Mouse (Mus musculus): Measurements from ENCODE around the gene Gm20388. TPM values are rescaled to one million over a fixed set of nuclear protein-coding genes. Genes with fewer than 3 reads are reported as not detected.
A peak's percentile ranks its signal among the peaks of the same experiment; 100 is the strongest.

Gm20388 gene
- polyA plus RNA-seq, 1 experiment from 2014 or later, result not detected

GRCm38 (mm10) chr8:122531312-122531711, 2620.7 kb downstream of the Gm20388 start:
- peak overlapping the region; percentile 77 for H3K27ac ChIP-seq
- 50% methylated on average over 8 of the region's 8 CpGs for WGBS
- H3K4me1 ChIP-seq (replicated peaks), result peaks cover 33% of the 10 kb centered on the region
- H3K9ac ChIP-seq, result no peak overlapping the region
- H3K4me2 ChIP-seq, result peak overlapping the region; percentile 27; the same call in 1 of the 2 replicates
- H3K4me3 ChIP-seq, result no peak overlapping the region
- ATAC-seq (replicated peaks; ENCODE audit: insufficient number of reproducible peaks, insufficient read depth, low FRiP score, low read depth), result peak; percentile 27; the same call in 1 of the 2 replicates
- no peaks in the 10 kb centered on the region for H3K36me3 ChIP-seq
- no peaks in the 10 kb centered on the region for H3K9me3 ChIP-seq (replicated peaks)
- no peaks in the 10 kb centered on the region for H3K27me3 ChIP-seq

GRCm38 (mm10) chr8:122537033-122537432, 2626.4 kb downstream of the Gm20388 start:
- H3K27ac ChIP-seq, result peak overlapping the region; percentile 75
- no peaks in the 10 kb centered on the region for H3K27me3 ChIP-seq
- H3K4me2 ChIP-seq, result peak overlapping the region; percentile 21
- no peak overlapping the region for H3K4me3 ChIP-seq
- H3K9ac ChIP-seq, result peak overlapping the region; percentile 25; the same call in 1 of the 2 replicates
- WGBS, result 7% methylated on average over 6 of the region's 6 CpGs
- no peaks in the 10 kb centered on the region for H3K9me3 ChIP-seq (replicated peaks)
- ATAC-seq (replicated peaks; ENCODE audit: insufficient number of reproducible peaks, insufficient read depth, low FRiP score, low read depth), result peak; percentile 67
- peaks cover 28% of the 10 kb centered on the region for H3K4me1 ChIP-seq (replicated peaks)
- H3K36me3 ChIP-seq, result no peaks in the 10 kb centered on the region

GRCm38 (mm10) chr8:122537812-122538211, 2627.2 kb downstream of the Gm20388 start:
- Histone ChIP-seq H3K27me3 (no peaks in the 10 kb centered on the region), H3K4me3 (no peak overlapping the region), H3K4me2 (no peak overlapping the region), H3K36me3 (no peaks in the 10 kb centered on the region), H3K27ac (peak overlapping the region; percentile 75), H3K4me1 (replicated peaks) (peaks cover 24% of the 10 kb centered on the region), H3K9me3 (replicated peaks) (no peaks in the 10 kb centered on the region), H3K9ac (peak overlapping the region; percentile 25; the same call in 1 of the 2 replicates)
- WGBS, result 52% methylated on average over 2 of the region's 2 CpGs
- ATAC-seq (replicated peaks; ENCODE audit: insufficient number of reproducible peaks, insufficient read depth, low FRiP score, low read depth), result no peak

- no peak for ATAC-seq (replicated peaks; ENCODE audit: insufficient number of reproducible peaks, insufficient read depth, low FRiP score, low read depth)
- Histone ChIP-seq H3K27me3 (no peaks in the 10 kb centered on the region), H3K4me2 (no peak overlapping the region), H3K4me3 (no peak overlapping the region), H3K36me3 (0 out of 2 replicates have a peak, but pooled peaks cover 4% of the 10 kb centered on the region), H3K9ac (no peak overlapping the region), H3K4me1 (replicated peaks) (peaks cover 23% of the 10 kb centered on the region), H3K27ac (no peak overlapping the region; the same call in 1 of the 2 replicates), H3K9me3 (replicated peaks) (no peaks in the 10 kb centered on the region)
- 81% methylated on average over 9 of the region's 9 CpGs for WGBS
Measured at GRCm38 (mm10) chr8:122538310-122539076, 2627.9 kb downstream of the Gm20388 start.

- Histone ChIP-seq H3K4me2 (no peak overlapping the region), H3K9me3 (replicated peaks) (no peaks in the 10 kb centered on the region), H3K27me3 (no peaks in the 10 kb centered on the region), H3K4me1 (replicated peaks) (peaks cover 43% of the 10 kb centered on the region), H3K9ac (no peak overlapping the region), H3K4me3 (no peak overlapping the region), H3K27ac (no peak overlapping the region), H3K36me3 (0 out of 2 replicates have a peak, but pooled peaks cover 4% of the 10 kb centered on the region)
- WGBS, result 83% methylated on average over 8 of the region's 8 CpGs
- no peak for ATAC-seq (replicated peaks; ENCODE audit: insufficient number of reproducible peaks, insufficient read depth, low FRiP score, low read depth)
Measured at GRCm38 (mm10) chr8:122544138-122544537, 2633.5 kb downstream of the Gm20388 start.

- no peak for ATAC-seq (replicated peaks; ENCODE audit: insufficient number of reproducible peaks, insufficient read depth, low FRiP score, low read depth)
Measured at GRCm38 (mm10) chr8:122546066-122546755, 2635.6 kb downstream of the Gm20388 start.

GRCm38 (mm10) chr8:122546811-122547453, 2636.3 kb downstream of the Gm20388 start:
- 43% methylated on average over 24 of the region's 24 CpGs for WGBS

More at GRCm38 (mm10) chr8:122546066-122546755, 2635.6 kb downstream of the Gm20388 start:
- H3K27ac ChIP-seq, result peak overlapping the region; percentile 72
- H3K9ac ChIP-seq, result 0 out of 2 replicates have a peak overlapping the region, but pooled peaks have one; percentile 31
- peaks cover 54% of the 10 kb centered on the region for H3K4me1 ChIP-seq (replicated peaks)
- no peaks in the 10 kb centered on the region for H3K27me3 ChIP-seq
- H3K36me3 ChIP-seq, result 0 out of 2 replicates have a peak, but pooled peaks cover 4% of the 10 kb centered on the region
- 65% methylated on average over 7 of the region's 7 CpGs for WGBS
- H3K4me2 ChIP-seq, result peak overlapping the region; percentile 95; the same call in 1 of the 2 replicates
- H3K4me3 ChIP-seq, result no peak overlapping the region
- H3K9me3 ChIP-seq (replicated peaks), result no peaks in the 10 kb centered on the region

GRCm38 (mm10) chr8:122547815-122548214, 2637.2 kb downstream of the Gm20388 start:
- peak overlapping the region; percentile 26 for H3K9ac ChIP-seq
- H3K4me2 ChIP-seq, result peak overlapping the region; percentile 95
- peak overlapping the region; percentile 72 for H3K27ac ChIP-seq
- peaks cover 57% of the 10 kb centered on the region for H3K4me1 ChIP-seq (replicated peaks)
- H3K9me3 ChIP-seq (replicated peaks), result no peaks in the 10 kb centered on the region
- WGBS, result 39% methylated on average over 5 of the region's 5 CpGs
- ATAC-seq (replicated peaks; ENCODE audit: insufficient number of reproducible peaks, insufficient read depth, low FRiP score, low read depth), result no peak
- no peaks in the 10 kb centered on the region for H3K27me3 ChIP-seq
- H3K36me3 ChIP-seq, result 0 out of 2 replicates have a peak, but pooled peaks cover 4% of the 10 kb centered on the region
- H3K4me3 ChIP-seq, result peak overlapping the region; percentile 11; the same call in 1 of the 2 replicates

More at GRCm38 (mm10) chr8:122546811-122547453, 2636.3 kb downstream of the Gm20388 start:
- 0 out of 2 replicates have a peak, but pooled peaks cover 4% of the 10 kb centered on the region for H3K36me3 ChIP-seq
- peak overlapping the region; percentile 72 for H3K27ac ChIP-seq
- H3K27me3 ChIP-seq, result no peaks in the 10 kb centered on the region
- H3K9me3 ChIP-seq (replicated peaks), result no peaks in the 10 kb centered on the region
- 0 out of 2 replicates have a peak overlapping the region, but pooled peaks have one; percentile 31 for H3K9ac ChIP-seq
- ATAC-seq (replicated peaks; ENCODE audit: insufficient number of reproducible peaks, insufficient read depth, low FRiP score, low read depth), result no peak
- peaks cover 57% of the 10 kb centered on the region for H3K4me1 ChIP-seq (replicated peaks)
- H3K4me2 ChIP-seq, result peak overlapping the region; percentile 95
- H3K4me3 ChIP-seq, result peak overlapping the region; percentile 11

- Histone ChIP-seq H3K4me3 (peak overlapping the region; percentile 79; the same call in 1 of the 2 replicates), H3K27ac (peak overlapping the region; percentile 72), H3K9me3 (replicated peaks) (no peaks in the 10 kb centered on the region), H3K4me2 (peak overlapping the region; percentile 95), H3K9ac (peak overlapping the region; percentile 26), H3K4me1 (replicated peaks) (peaks cover 57% of the 10 kb centered on the region), H3K27me3 (no peaks in the 10 kb centered on the region), H3K36me3 (no peaks in the 10 kb centered on the region)
- ATAC-seq (replicated peaks; ENCODE audit: insufficient number of reproducible peaks, insufficient read depth, low FRiP score, low read depth), result no peak
- WGBS, result 66% methylated on average over 13 of the region's 13 CpGs
Measured at GRCm38 (mm10) chr8:122548331-122548730, 2637.7 kb downstream of the Gm20388 start.

- H3K4me2 ChIP-seq, result peak overlapping the region; percentile 95
- H3K27ac ChIP-seq, result peak overlapping the region; percentile 85; the same call in 1 of the 2 replicates
- H3K4me3 ChIP-seq, result peak overlapping the region; percentile 79
- ATAC-seq (replicated peaks; ENCODE audit: insufficient number of reproducible peaks, insufficient read depth, low FRiP score, low read depth), result no peak
- H3K4me1 ChIP-seq (replicated peaks), result peaks cover 57% of the 10 kb centered on the region
- no peaks in the 10 kb centered on the region for H3K9me3 ChIP-seq (replicated peaks)
- H3K27me3 ChIP-seq, result no peaks in the 10 kb centered on the region
- no peaks in the 10 kb centered on the region for H3K36me3 ChIP-seq
- 63% methylated on average over 3 of the region's 3 CpGs for WGBS
- H3K9ac ChIP-seq, result no peak overlapping the region
Measured at GRCm38 (mm10) chr8:122548891-122549439, 2638.3 kb downstream of the Gm20388 start.
